Mouse (Mus musculus): ENCODE data around the gene Syndig1. TPM values are rescaled to one million over a fixed set of nuclear protein-coding genes. Genes with fewer than 3 reads are reported as not detected.
A peak's percentile ranks its signal among the peaks of the same experiment; 100 is the strongest.

Syndig1 gene
- polyA plus RNA-seq (2014; fragmentation: Nextera tagmentation; extraction: Ambion mirVana): 3.5 and 4.0 TPM in 2 replicates

DNA sequence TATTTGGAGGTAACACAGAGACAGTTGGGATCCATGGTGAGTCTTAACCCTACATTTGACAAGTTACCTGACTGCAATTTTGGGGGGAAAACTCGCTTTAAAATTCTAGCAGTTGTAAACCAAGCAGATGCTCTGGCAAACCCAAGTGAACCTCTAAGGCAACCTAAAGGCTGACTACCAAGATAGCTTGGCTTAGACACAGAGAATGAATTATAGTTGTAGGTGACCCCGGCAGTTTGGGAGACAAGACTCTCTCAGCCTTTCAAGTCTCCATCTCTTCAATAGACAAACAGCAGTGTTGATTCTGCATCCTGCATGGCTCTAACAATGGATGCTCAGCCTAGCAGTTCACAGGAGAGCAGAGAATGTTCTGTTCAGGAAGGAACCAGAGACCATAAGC lies at the start of gene Syndig1:
Gene Syndig1, plus strand, starts transcription at position 301 of the 400 bp plus-strand sequence.
- no peak for ATAC-seq (ENCODE audit: insufficient number of reproducible peaks, insufficient read depth, low FRiP score, low read depth)
- H3K27ac ChIP-seq (replicated peaks in 1 of 2; ENCODE audit: control insufficient read depth in 1 of 2, insufficient read depth in 1 of 2, low read depth in 2 of 2, low read length in 2 of 2): no peak within 1 kb of the TSS
- H3K27me3 ChIP-seq (ENCODE audit: control insufficient read depth, insufficient read depth, low read length): peaks cover 47% of the 10 kb centered on the region
- H3K9ac ChIP-seq (ENCODE audit: low read length): peak within 1 kb of the TSS; percentile 54
- H3K4me2 ChIP-seq (ENCODE audit: low read length): peak within 1 kb of the TSS; percentile 94
- peak within 1 kb of the TSS; percentile 50 to 55 for H3K4me3 ChIP-seq (ENCODE audit: control insufficient read depth in 1 of 2, insufficient read depth in 1 of 2, low read depth in 1 of 2, low read length in 2 of 2)
- WGBS: 71% methylated on average over 2 of the region's 2 CpGs
- H3K36me3 ChIP-seq (ENCODE audit: control insufficient read depth, insufficient read depth, low read length): no peaks in the 10 kb centered on the region
- peaks cover 11 to 14% of the 10 kb centered on the region in 2 experiments for H3K4me1 ChIP-seq (ENCODE audit: control insufficient read depth in 2 of 2, insufficient read depth in 2 of 2, low read length in 2 of 2)
- H3K9me3 ChIP-seq (ENCODE audit: control insufficient read depth, low read length): no peaks in the 10 kb centered on the region

DNA sequence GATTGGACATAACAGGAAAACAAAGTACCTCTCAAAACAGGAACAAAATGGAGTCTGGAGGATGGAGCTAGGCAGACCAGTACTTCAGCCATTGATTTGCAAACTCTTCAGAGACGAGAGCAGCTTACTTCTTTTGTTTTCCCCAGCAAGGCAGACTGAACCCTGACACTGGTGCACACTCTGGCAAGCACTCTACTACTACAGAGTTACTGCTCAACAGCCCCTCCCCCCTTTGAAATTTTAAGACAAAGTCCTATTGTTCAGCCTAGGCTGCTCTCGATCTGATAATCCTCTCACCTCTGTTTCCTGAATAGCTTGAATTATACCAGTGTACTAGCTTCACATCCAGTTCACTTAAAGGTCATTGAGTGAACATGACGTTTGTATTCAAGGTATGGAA lies 30.4 kb upstream of the Syndig1 start:
- Histone ChIP-seq H3K9ac (ENCODE audit: low read length) (no peak overlapping the region), H3K4me2 (ENCODE audit: low read length) (no peak overlapping the region), H3K36me3 (ENCODE audit: control insufficient read depth, insufficient read depth, low read length) (no peaks in the 10 kb centered on the region), H3K4me1 (ENCODE audit: control insufficient read depth in 2 of 2, insufficient read depth in 2 of 2, low read length in 2 of 2) (no peaks in the 10 kb centered on the region), H3K4me3 (ENCODE audit: control insufficient read depth in 1 of 2, insufficient read depth in 1 of 2, low read depth in 1 of 2, low read length in 2 of 2) (no peak overlapping the region), H3K9me3 (ENCODE audit: control insufficient read depth, low read length) (no peaks in the 10 kb centered on the region), H3K27ac (replicated peaks in 1 of 2; ENCODE audit: control insufficient read depth in 1 of 2, insufficient read depth in 1 of 2, low read depth in 2 of 2, low read length in 2 of 2) (no peak overlapping the region), H3K27me3 (ENCODE audit: control insufficient read depth, insufficient read depth, low read length) (no peaks in the 10 kb centered on the region)
- WGBS: 18% methylated on average over 3 of the region's 3 CpGs
- no peak for ATAC-seq (ENCODE audit: insufficient number of reproducible peaks, insufficient read depth, low FRiP score, low read depth)

DNA sequence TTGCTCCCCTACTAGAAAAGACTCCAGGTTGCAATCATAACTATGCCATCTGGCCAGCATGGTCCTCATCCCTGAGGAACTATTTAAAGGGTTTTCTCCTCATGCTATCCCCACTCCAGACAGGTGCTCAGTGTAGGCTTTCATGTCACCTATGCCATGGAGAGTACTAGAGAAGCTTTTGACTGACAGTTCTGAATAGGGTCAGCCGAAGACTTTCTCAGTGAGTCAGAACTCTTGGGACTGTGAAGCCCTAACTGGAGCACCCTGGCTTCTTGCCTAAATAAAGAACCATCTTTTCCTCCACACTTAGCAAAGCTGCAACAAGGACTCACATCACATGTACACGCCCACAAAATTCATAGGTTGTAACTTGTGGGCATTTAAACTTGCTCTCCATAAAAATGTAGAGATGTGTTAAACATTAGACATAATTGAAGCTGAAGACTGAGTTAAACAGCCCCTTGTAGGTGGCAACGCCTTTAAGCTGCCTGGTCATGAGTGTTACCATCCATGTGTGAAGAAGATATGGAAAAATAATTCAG lies 24.3 kb upstream of the Syndig1 start:
- Histone ChIP-seq H3K27me3 (ENCODE audit: control insufficient read depth, insufficient read depth, low read length) (no peaks in the 10 kb centered on the region), H3K4me2 (ENCODE audit: low read length) (no peak overlapping the region), H3K9ac (ENCODE audit: low read length) (no peak overlapping the region), H3K4me1 (ENCODE audit: control insufficient read depth in 2 of 2, insufficient read depth in 2 of 2, low read length in 2 of 2) (no peaks in the 10 kb centered on the region), H3K4me3 (ENCODE audit: control insufficient read depth in 1 of 2, insufficient read depth in 1 of 2, low read depth in 1 of 2, low read length in 2 of 2) (no peak overlapping the region), H3K9me3 (ENCODE audit: control insufficient read depth, low read length) (no peaks in the 10 kb centered on the region), H3K36me3 (ENCODE audit: control insufficient read depth, insufficient read depth, low read length) (no peaks in the 10 kb centered on the region), H3K27ac (replicated peaks in 1 of 2; ENCODE audit: control insufficient read depth in 1 of 2, insufficient read depth in 1 of 2, low read depth in 2 of 2, low read length in 2 of 2) (no peak overlapping the region)
- ATAC-seq (ENCODE audit: insufficient number of reproducible peaks, insufficient read depth, low FRiP score, low read depth): no peak
- whole genome bisulfite sequencing: 68% methylated on average over 3 of the region's 3 CpGs

DNA sequence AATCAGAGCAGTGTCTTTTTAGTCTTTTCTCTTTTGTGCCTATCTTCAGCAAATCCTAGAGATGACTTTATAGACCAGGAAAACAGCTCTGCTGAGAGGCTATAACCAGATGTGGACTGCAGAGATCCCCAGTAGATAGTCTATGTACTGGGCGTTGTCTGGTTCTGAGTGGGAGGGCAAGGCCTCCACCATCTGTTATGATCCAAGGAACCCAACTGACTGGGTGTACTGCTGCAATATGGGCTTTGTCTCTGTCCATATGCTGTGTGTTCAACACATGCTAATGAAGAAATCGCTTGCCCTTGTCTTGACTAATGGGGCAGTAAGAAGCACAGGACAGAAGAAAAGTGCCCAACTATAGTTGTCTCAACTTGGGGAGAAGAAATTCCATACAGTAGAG lies 23.8 kb upstream of the Syndig1 start:
- H3K4me2 ChIP-seq (ENCODE audit: low read length): no peak overlapping the region
- no peak overlapping the region for H3K27ac ChIP-seq (replicated peaks in 1 of 2; ENCODE audit: control insufficient read depth in 1 of 2, insufficient read depth in 1 of 2, low read depth in 2 of 2, low read length in 2 of 2)
- H3K4me1 ChIP-seq (ENCODE audit: control insufficient read depth in 2 of 2, insufficient read depth in 2 of 2, low read length in 2 of 2): no peaks in the 10 kb centered on the region
- 93% methylated on average over 2 of the region's 2 CpGs for WGBS
- no peak overlapping the region for H3K9ac ChIP-seq (ENCODE audit: low read length)
- no peaks in the 10 kb centered on the region for H3K36me3 ChIP-seq (ENCODE audit: control insufficient read depth, insufficient read depth, low read length)
- H3K4me3 ChIP-seq (ENCODE audit: control insufficient read depth in 1 of 2, insufficient read depth in 1 of 2, low read depth in 1 of 2, low read length in 2 of 2): no peak overlapping the region
- no peaks in the 10 kb centered on the region for H3K27me3 ChIP-seq (ENCODE audit: control insufficient read depth, insufficient read depth, low read length)
- no peak for ATAC-seq (ENCODE audit: insufficient number of reproducible peaks, insufficient read depth, low FRiP score, low read depth)
- H3K9me3 ChIP-seq (ENCODE audit: control insufficient read depth, low read length): no peaks in the 10 kb centered on the region

DNA sequence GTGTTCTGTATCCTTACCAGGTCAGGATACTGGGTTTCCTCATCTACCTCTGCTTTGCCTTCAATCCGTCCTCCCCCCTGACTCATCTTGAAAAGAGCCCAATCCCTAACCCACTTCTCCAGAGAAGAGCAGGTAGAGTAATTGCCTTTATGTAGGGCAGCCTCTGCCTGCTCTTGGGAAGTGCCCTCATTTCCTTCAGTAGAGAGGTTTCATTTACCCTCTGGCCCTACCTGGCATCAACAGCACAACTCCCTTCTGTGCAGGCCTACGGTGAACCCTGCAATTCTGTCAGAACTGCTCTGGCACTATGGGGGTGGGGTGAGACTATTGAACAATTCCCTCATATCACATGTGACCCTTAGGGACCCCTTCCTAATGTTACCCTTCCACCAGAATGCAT lies 16.1 kb upstream of the Syndig1 start:
- H3K4me1 ChIP-seq (ENCODE audit: control insufficient read depth in 2 of 2, insufficient read depth in 2 of 2, low read length in 2 of 2): 0 out of 4 replicates have a peak, but pooled peaks cover 0 to 1% of the 10 kb centered on the region in 2 experiments
- H3K9me3 ChIP-seq (ENCODE audit: control insufficient read depth, low read length): no peaks in the 10 kb centered on the region
- no peak for ATAC-seq (ENCODE audit: insufficient number of reproducible peaks, insufficient read depth, low FRiP score, low read depth)
- H3K4me2 ChIP-seq (ENCODE audit: low read length): no peak overlapping the region
- WGBS: 73% methylated on average over 2 of the region's 2 CpGs
- H3K27me3 ChIP-seq (ENCODE audit: control insufficient read depth, insufficient read depth, low read length): no peaks in the 10 kb centered on the region
- H3K9ac ChIP-seq (ENCODE audit: low read length): no peak overlapping the region
- no peak overlapping the region for H3K4me3 ChIP-seq (ENCODE audit: control insufficient read depth in 1 of 2, insufficient read depth in 1 of 2, low read depth in 1 of 2, low read length in 2 of 2)
- no peaks in the 10 kb centered on the region for H3K36me3 ChIP-seq (ENCODE audit: control insufficient read depth, insufficient read depth, low read length)
- H3K27ac ChIP-seq (replicated peaks in 1 of 2; ENCODE audit: control insufficient read depth in 1 of 2, insufficient read depth in 1 of 2, low read depth in 2 of 2, low read length in 2 of 2): no peak overlapping the region

DNA sequence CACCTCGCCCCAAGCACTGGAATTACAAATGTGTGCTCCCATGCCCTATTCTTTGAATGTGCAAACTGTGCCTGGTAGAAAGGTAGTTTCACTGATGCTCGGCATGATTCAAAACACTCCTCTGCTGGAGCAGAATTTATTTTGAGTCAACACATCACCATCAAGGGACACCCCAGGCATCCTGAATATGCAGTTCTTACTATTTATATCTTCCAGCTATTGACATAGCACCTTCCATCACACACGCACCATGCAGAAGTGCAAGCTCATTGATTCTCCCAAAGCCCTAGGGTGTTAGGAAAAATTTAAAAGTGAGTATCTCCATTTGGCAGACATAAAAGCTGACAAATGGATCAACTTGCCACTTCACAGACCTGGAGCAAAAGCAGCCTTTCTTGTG lies 10.6 kb upstream of the Syndig1 start:
- H3K4me3 ChIP-seq (ENCODE audit: control insufficient read depth in 1 of 2, insufficient read depth in 1 of 2, low read depth in 1 of 2, low read length in 2 of 2): no peak overlapping the region
- H3K4me1 ChIP-seq (ENCODE audit: control insufficient read depth in 2 of 2, insufficient read depth in 2 of 2, low read length in 2 of 2): peaks cover 4 to 25% of the 10 kb centered on the region in 2 experiments
- H3K27me3 ChIP-seq (ENCODE audit: control insufficient read depth, insufficient read depth, low read length): no peaks in the 10 kb centered on the region
- H3K9me3 ChIP-seq (ENCODE audit: control insufficient read depth, low read length): no peaks in the 10 kb centered on the region
- H3K27ac ChIP-seq (replicated peaks in 1 of 2; ENCODE audit: control insufficient read depth in 1 of 2, insufficient read depth in 1 of 2, low read depth in 2 of 2, low read length in 2 of 2): no peak overlapping the region
- H3K9ac ChIP-seq (ENCODE audit: low read length): no peak overlapping the region
- WGBS: 21% methylated on average over 3 of the region's 3 CpGs
- H3K36me3 ChIP-seq (ENCODE audit: control insufficient read depth, insufficient read depth, low read length): no peaks in the 10 kb centered on the region
- ATAC-seq (ENCODE audit: insufficient number of reproducible peaks, insufficient read depth, low FRiP score, low read depth): no peak
- no peak overlapping the region for H3K4me2 ChIP-seq (ENCODE audit: low read length)

DNA sequence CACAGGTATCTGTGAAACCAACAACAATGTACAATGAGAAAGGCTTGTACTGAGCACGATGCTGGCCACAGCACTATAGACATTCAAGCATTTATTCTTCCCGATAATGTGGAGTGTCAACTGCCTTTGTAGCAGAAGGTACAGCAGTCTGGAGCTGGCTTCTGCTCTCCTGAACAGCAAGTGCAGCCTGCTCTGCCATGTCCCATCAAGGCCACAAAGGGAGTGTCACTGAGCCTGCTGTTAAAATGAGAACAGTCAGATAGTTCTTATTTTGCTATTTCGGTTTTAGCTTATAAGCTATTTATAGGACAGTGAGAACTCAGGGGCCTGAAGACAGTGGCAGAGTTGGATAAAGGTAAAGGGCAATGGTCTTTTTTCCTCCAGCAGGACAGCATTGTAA lies 9.3 kb upstream of the Syndig1 start:
- no peaks in the 10 kb centered on the region for H3K27me3 ChIP-seq (ENCODE audit: control insufficient read depth, insufficient read depth, low read length)
- no peak overlapping the region for H3K9ac ChIP-seq (ENCODE audit: low read length)
- no peak overlapping the region for H3K4me2 ChIP-seq (ENCODE audit: low read length)
- ATAC-seq (ENCODE audit: insufficient number of reproducible peaks, insufficient read depth, low FRiP score, low read depth): no peak; the same call in 1 of the 2 replicates
- H3K27ac ChIP-seq (replicated peaks in 1 of 2; ENCODE audit: control insufficient read depth in 1 of 2, insufficient read depth in 1 of 2, low read depth in 2 of 2, low read length in 2 of 2): peak overlapping the region; percentile 32 to 44; a peak in 1 of 4 replicates
- 54% methylated on average over 3 of the region's 3 CpGs for WGBS
- no peaks in the 10 kb centered on the region for H3K36me3 ChIP-seq (ENCODE audit: control insufficient read depth, insufficient read depth, low read length)
- no peak overlapping the region for H3K4me3 ChIP-seq (ENCODE audit: control insufficient read depth in 1 of 2, insufficient read depth in 1 of 2, low read depth in 1 of 2, low read length in 2 of 2)
- no peaks in the 10 kb centered on the region for H3K9me3 ChIP-seq (ENCODE audit: control insufficient read depth, low read length)
- H3K4me1 ChIP-seq (ENCODE audit: control insufficient read depth in 2 of 2, insufficient read depth in 2 of 2, low read length in 2 of 2): peaks cover 4 to 25% of the 10 kb centered on the region in 2 experiments

DNA sequence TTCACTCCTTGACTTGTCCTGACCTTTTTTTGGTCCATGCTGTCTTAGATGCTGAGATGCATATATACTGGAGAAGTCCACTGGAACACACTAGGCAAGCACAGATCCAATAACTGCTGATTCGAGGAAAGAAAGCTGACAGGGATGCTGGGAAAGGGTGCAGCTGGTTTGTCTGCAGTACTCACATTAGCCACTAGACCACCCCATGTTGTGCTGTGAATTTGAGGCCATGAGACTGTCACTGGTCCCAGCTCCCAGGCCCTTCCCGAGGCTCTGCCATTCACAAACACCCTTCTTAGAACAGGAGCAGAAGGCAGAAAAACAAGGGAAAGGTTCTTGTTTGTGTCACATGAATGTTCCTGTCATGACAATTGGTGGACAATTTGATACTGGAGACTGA lies 8.8 kb upstream of the Syndig1 start:
- H3K9me3 ChIP-seq (ENCODE audit: control insufficient read depth, low read length): no peaks in the 10 kb centered on the region
- H3K27ac ChIP-seq (replicated peaks in 1 of 2; ENCODE audit: control insufficient read depth in 1 of 2, insufficient read depth in 1 of 2, low read depth in 2 of 2, low read length in 2 of 2): 0 out of 4 replicates have a peak overlapping the region, but pooled peaks of 1 of the 2 experiments have one; percentile 19
- peaks cover 4 to 25% of the 10 kb centered on the region in 2 experiments for H3K4me1 ChIP-seq (ENCODE audit: control insufficient read depth in 2 of 2, insufficient read depth in 2 of 2, low read length in 2 of 2)
- H3K4me3 ChIP-seq (ENCODE audit: control insufficient read depth in 1 of 2, insufficient read depth in 1 of 2, low read depth in 1 of 2, low read length in 2 of 2): no peak overlapping the region
- no peak for ATAC-seq (ENCODE audit: insufficient number of reproducible peaks, insufficient read depth, low FRiP score, low read depth)
- no peak overlapping the region for H3K4me2 ChIP-seq (ENCODE audit: low read length)
- H3K9ac ChIP-seq (ENCODE audit: low read length): no peak overlapping the region
- 38% methylated on average over 2 of the region's 2 CpGs for WGBS
- no peaks in the 10 kb centered on the region for H3K27me3 ChIP-seq (ENCODE audit: control insufficient read depth, insufficient read depth, low read length)
- H3K36me3 ChIP-seq (ENCODE audit: control insufficient read depth, insufficient read depth, low read length): no peaks in the 10 kb centered on the region
